Mouse (Mus musculus) heart, embryonic 15.5 days (tissue): ENCODE data around the gene Gm20605. TPM values are rescaled to one million over a fixed set of nuclear protein-coding genes. Genes with fewer than 3 reads are reported as not detected.

ENCODE experiments used
- polyA plus RNA-seq: library from polyadenylated mRNA; unstranded; fragments of >200 nt; fragmentation: Nextera tagmentation; extraction: Ambion mirVana; gene quantifications from 2 replicates; pipeline ENCODE4 v1.2.1, GENCODE M21; 2015

The Gm20605 gene
- polyA plus RNA-seq, 1 experiment from 2014 or later = 7.1 TPM

Other genes starting within 250 kb of the Gm20605 start
- gene Zan, start 152.1 kb upstream of the Gm20605 start, polyA plus RNA-seq = 0.05 and 0.11 TPM in 2 replicates
- 37.4 and 38.6 TPM in 2 replicates for gene Pop7, start 126.7 kb upstream of the Gm20605 start, polyA plus RNA-seq
- 8.9 and 10.4 TPM in 2 replicates for gene Gigyf1, start 110.6 kb upstream of the Gm20605 start, polyA plus RNA-seq
- not detected in 2 replicates for gene Epo, start 95.9 kb upstream of the Gm20605 start, polyA plus RNA-seq
- gene Gnb2, start 95.7 kb upstream of the Gm20605 start, polyA plus RNA-seq = 244 and 306 TPM in 2 replicates
- gene Actl6b, start 75.7 kb upstream of the Gm20605 start, polyA plus RNA-seq = 0.13 and 2.1 TPM in 2 replicates
- gene Tfr2, start 59.3 kb upstream of the Gm20605 start, polyA plus RNA-seq = 0.31 and 1.3 TPM in 2 replicates
- 17.1 and 26.5 TPM in 2 replicates for gene Mospd3, start 28.1 kb upstream of the Gm20605 start, polyA plus RNA-seq
- gene Pcolce, start 15.4 kb upstream of the Gm20605 start, polyA plus RNA-seq = 117 and 129 TPM in 2 replicates
- gene Fbxo24, start 173 bp upstream of the Gm20605 start, polyA plus RNA-seq = 0.11 and 0.23 TPM in 2 replicates
- 20.7 and 26.7 TPM in 2 replicates for gene Lrch4, start 54 bp upstream of the Gm20605 start, polyA plus RNA-seq
- 4.0 and 6.0 TPM in 2 replicates for gene Sap25, start 12.2 kb downstream of the Gm20605 start, polyA plus RNA-seq
- gene Irs3, start 16.5 kb downstream of the Gm20605 start, polyA plus RNA-seq = 0.13 and 0.21 TPM in 2 replicates
- 19.3 and 21.7 TPM in 2 replicates for gene Agfg2, start 55.6 kb downstream of the Gm20605 start, polyA plus RNA-seq
- gene Nyap1, start 112.4 kb downstream of the Gm20605 start, polyA plus RNA-seq = 1.2 and 1.6 TPM in 2 replicates
- gene Tsc22d4, start 116.6 kb downstream of the Gm20605 start, polyA plus RNA-seq = 130 and 164 TPM in 2 replicates
- 21.1 and 25.5 TPM in 2 replicates for gene Ppp1r35, start 149.7 kb downstream of the Gm20605 start, polyA plus RNA-seq
- 5.3 and 7.6 TPM in 2 replicates for gene Mepce, start 158.5 kb downstream of the Gm20605 start, polyA plus RNA-seq
- 7.8 and 11.4 TPM in 2 replicates for gene Zcwpw1, start 158.6 kb downstream of the Gm20605 start, polyA plus RNA-seq
- 1.8 and 2.2 TPM in 2 replicates for gene Pilra, start 207.1 kb downstream of the Gm20605 start, polyA plus RNA-seq
- 0.58 and 0.61 TPM in 2 replicates for gene Pilrb1, start 228.9 kb downstream of the Gm20605 start, polyA plus RNA-seq
- gene Pilrb2, start 242.6 kb downstream of the Gm20605 start, polyA plus RNA-seq = 1.5 and 3.4 TPM in 2 replicates